Mouse (Mus musculus): ENCODE results near the gene Fads3.

- TF ChIP-seq CTCF (IDR thresholded peaks at IDR 0.05; ENCODE audit: low read depth, low read length), result no peak
- TF ChIP-seq POLR2A (IDR thresholded peaks at IDR 0.05; ENCODE audit: insufficient read depth, low read length), result no peak
- TF ChIP-seq EP300 (IDR thresholded peaks at IDR 0.05; ENCODE audit: insufficient read depth, low read depth, low read length), result no peak
Observed at GRCm38 (mm10) chr19:10043643-10044042, 2.3 kb downstream of the Fads3 start.
